Mouse (Mus musculus) hindbrain, embryonic 12.5 days (tissue): Measurements from ENCODE around the gene Slc16a5. TPM values are rescaled to one million over a fixed set of nuclear protein-coding genes. Genes with fewer than 3 reads are reported as not detected.

Experiments
- ATAC-seq: fragments of 200-750 bp; cut with Nextera tagmentation; 2 replicates; pipeline ENCODE4 v1.8.0; 2017; ENCODE audit warnings: moderate TSS enrichment; ENCODE audit not compliant: low FRiP score
- H3K27ac ChIP-seq: fragments of 300-500 bp; sonication (generic); 2 replicates; pipeline ENCODE4 v1.5.1; 2016; ENCODE audit warnings: mild to moderate bottlenecking
- H3K27me3 ChIP-seq: fragments of 300-500 bp; sonication (generic); 2 replicates; pipeline ENCODE4 v1.6.1; 2016; ENCODE audit warnings: mild to moderate bottlenecking
- H3K36me3 ChIP-seq: fragments of 300-500 bp; sonication (generic); 2 replicates; pipeline ENCODE4 v1.6.1; 2016; ENCODE audit warnings: mild to moderate bottlenecking
- H3K4me1 ChIP-seq: fragments of 300-500 bp; sonication (generic); 2 replicates; pipeline ENCODE4 v1.6.1; 2016
- H3K4me2 ChIP-seq: fragments of 300-500 bp; sonication (generic); replicated peaks from 2 replicates; pipeline ENCODE4 v1.6.1; 2016; ENCODE audit warnings: mild to moderate bottlenecking
- H3K4me3 ChIP-seq: fragments of 300-500 bp; sonication (generic); 2 replicates; pipeline ENCODE4 v1.5.1; 2016; ENCODE audit warnings: mild to moderate bottlenecking
- H3K9ac ChIP-seq: fragments of 300-500 bp; sonication (generic); 2 replicates; pipeline ENCODE4 v1.6.1; 2016; ENCODE audit warnings: mild to moderate bottlenecking, moderate library complexity
- H3K9me3 ChIP-seq: fragments of 300-500 bp; sonication (generic); replicated peaks from 2 replicates; pipeline ENCODE4 v1.6.1; 2016; ENCODE audit warnings: mild to moderate bottlenecking
- WGBS: fragments of 180-500 bp; shearing (Covaris S2); methylation state at CpG from one replicate; pipeline ENCODE4 v1.1.7; 2016; 5-methylcytosine and 5-hydroxymethylcytosine counted together
- polyA plus RNA-seq: library from polyadenylated mRNA; unstranded; fragments of >200 nt; fragmentation: Nextera tagmentation; extraction: Ambion mirVana; gene quantifications from 2 replicates; pipeline ENCODE4 v1.2.1, GENCODE M21; 2016

Slc16a5 gene
- not detected in 2 replicates for polyA plus RNA-seq

DNA sequence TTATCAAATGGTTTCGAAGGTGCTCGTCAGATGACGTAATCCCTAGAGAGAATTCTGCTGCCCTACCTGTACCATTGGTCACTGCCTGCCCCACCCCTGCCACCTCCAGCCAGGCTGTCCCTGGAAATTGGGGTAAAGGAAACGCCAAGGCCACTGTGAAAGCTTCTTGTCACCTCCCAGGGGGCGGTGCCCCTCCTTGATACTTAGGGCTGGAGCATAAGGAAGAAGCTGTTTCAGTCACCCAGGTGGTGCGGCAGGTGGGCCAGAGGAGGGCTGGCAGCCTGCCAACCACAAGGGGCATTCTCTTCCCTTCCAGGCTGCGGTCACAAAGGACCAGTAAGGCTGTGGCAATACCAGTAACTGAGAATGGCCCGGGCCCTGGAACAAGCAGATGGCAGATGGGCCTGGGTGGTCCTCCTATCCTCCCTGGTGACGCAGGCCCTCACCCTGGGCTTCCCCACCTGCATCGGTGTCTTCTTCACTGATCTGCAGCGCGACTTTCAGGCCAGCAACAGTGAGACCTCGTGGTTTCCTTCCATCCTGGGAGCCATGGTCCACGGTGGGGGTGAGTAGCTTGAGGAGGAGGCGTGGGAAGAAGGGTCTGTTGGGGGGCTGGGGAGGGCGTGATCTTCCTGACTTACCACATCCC lies at the start of gene Slc16a5:
Gene Slc16a5, plus strand, starts transcription at position 232 of the 649 bp plus-strand sequence.
- Histone ChIP-seq H3K4me2 (no peak within 1 kb of the TSS), H3K36me3 (no peaks in the 10 kb centered on the region), H3K9me3 (no peaks in the 10 kb centered on the region), H3K9ac (no peak within 1 kb of the TSS; the same call in 1 of the 2 replicates), H3K27me3 (no peaks in the 10 kb centered on the region; the same call in none of the 2 replicates), H3K4me1 (peaks cover 6% of the 10 kb centered on the region), H3K4me3 (no peak within 1 kb of the TSS), H3K27ac (no peak within 1 kb of the TSS)
- ATAC-seq, result no peak
- WGBS, result 77% methylated on average over 16 of the region's 16 CpGs

- Histone ChIP-seq H3K4me1 (peaks cover 23% of the 10 kb centered on the region), H3K9me3 (no peaks in the 10 kb centered on the region), H3K27ac (peak within 1 kb of the TSS; percentile 94), H3K4me3 (peak within 1 kb of the TSS; percentile 97), H3K36me3 (peaks cover 41% of the 10 kb centered on the region), H3K4me2 (peak within 1 kb of the TSS; percentile 98), H3K27me3 (no peaks in the 10 kb centered on the region), H3K9ac (peak within 1 kb of the TSS; percentile 98)
- peak; percentile 98 for ATAC-seq
- under 1% methylated on average over 44 of the region's 56 CpGs for WGBS
Measured at GRCm38 (mm10) chr11:115419531-115420237, 42.6 kb upstream of the Slc16a5 start, which contains the start of the genes Atp5h and Kctd2. Gene Atp5h (minus strand): TSS chr11:115419962. Gene Kctd2 (plus strand): TSS chr11:115420128.

DNA sequence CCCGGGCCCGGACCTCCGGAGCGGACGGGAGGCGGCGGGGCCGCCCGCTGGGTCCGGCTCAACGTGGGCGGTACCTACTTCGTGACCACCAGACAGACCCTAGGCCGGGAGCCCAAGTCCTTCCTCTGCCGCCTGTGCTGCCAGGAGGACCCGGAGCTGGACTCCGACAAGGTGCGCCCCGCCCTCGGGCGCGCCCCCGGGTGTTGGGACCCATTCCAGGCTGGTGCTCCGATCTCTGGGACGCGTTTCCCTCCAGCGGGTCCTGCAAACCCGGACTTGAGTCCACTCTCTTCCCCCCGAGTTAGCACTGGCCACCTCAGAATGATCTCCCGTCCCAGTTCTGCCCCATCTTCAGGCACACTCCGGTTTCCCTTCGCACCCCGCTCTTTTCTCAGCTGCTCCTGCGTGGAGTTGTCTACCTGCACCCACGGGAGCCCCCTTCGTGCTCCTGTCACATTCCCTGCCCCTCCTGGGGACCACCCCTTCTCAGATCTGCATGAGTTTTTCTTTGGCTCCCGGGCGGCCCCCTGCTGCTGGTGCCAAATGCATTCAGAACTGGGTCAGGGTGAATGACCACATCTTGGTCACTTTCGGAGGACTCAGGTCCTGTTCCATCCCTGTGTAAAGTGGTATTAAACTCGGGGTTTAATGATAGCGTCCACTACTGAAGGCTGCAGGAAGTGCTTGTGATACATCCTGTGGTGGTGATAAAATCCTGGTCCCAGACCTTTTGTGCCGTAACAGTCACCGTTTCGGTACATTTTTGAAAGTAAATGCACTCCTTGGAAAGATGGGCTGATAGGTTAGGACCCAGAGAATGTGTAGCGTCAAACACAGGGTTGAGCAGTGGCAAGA lies 41.7 kb upstream of the Slc16a5 start:
- peaks cover 42% of the 10 kb centered on the region for H3K36me3 ChIP-seq
- 3% methylated on average over 39 of the region's 45 CpGs for WGBS
- peaks cover 23% of the 10 kb centered on the region for H3K4me1 ChIP-seq
- no peaks in the 10 kb centered on the region for H3K9me3 ChIP-seq
- H3K9ac ChIP-seq, result peak overlapping the region; percentile 98
- ATAC-seq, result peak; percentile 73
- peak overlapping the region; percentile 94 for H3K27ac ChIP-seq
- H3K27me3 ChIP-seq, result no peaks in the 10 kb centered on the region
- peak overlapping the region; percentile 97 for H3K4me3 ChIP-seq
- peak overlapping the region; percentile 98 for H3K4me2 ChIP-seq

DNA sequence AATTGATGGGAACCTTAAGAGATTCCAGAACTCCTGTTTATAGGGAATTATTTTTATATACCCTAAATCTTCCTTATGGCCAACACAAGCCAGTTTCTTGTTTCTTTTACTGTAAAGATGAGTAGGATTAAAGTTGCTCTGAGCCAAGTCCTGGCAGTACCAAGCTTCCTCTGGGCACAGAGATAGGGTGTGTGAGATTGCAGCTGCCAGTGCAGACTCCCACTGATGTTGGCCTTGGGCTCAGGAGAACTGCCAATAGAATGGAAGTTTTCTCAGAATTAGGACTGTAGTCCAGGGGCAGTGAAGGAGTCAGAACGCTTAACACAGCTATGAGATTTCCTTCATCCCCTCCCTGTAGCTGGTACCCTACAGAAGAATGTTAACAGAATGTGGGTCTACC lies 40.9 kb upstream of the Slc16a5 start:
- H3K9ac ChIP-seq, result peak overlapping the region; percentile 24; the same call in 1 of the 2 replicates
- H3K27ac ChIP-seq, result no peak overlapping the region
- peaks cover 23% of the 10 kb centered on the region for H3K4me1 ChIP-seq
- peak overlapping the region; percentile 98 for H3K4me2 ChIP-seq
- no peak overlapping the region; the same call in 1 of the 2 replicates for H3K4me3 ChIP-seq
- no peaks in the 10 kb centered on the region for H3K27me3 ChIP-seq
- 64% methylated on average over 1 of the region's 1 CpGs for WGBS
- ATAC-seq, result no peak
- H3K9me3 ChIP-seq, result no peaks in the 10 kb centered on the region
- H3K36me3 ChIP-seq, result peaks cover 42% of the 10 kb centered on the region

- 91% methylated on average over 16 of the region's 16 CpGs for WGBS
- no peaks in the 10 kb centered on the region for H3K9me3 ChIP-seq
- H3K27me3 ChIP-seq, result no peaks in the 10 kb centered on the region
- H3K36me3 ChIP-seq, result peaks cover 39% of the 10 kb centered on the region
- H3K9ac ChIP-seq, result 0 out of 2 replicates have a peak overlapping the region, but pooled peaks have one; percentile 24
- H3K4me2 ChIP-seq, result peak overlapping the region; percentile 98; the same call in 1 of the 2 replicates
- H3K4me1 ChIP-seq, result peaks cover 23% of the 10 kb centered on the region
- ATAC-seq, result no peak
- H3K27ac ChIP-seq, result no peak overlapping the region
- H3K4me3 ChIP-seq, result no peak overlapping the region
Measured at GRCm38 (mm10) chr11:115421972-115422371, 40.3 kb upstream of the Slc16a5 start.

DNA sequence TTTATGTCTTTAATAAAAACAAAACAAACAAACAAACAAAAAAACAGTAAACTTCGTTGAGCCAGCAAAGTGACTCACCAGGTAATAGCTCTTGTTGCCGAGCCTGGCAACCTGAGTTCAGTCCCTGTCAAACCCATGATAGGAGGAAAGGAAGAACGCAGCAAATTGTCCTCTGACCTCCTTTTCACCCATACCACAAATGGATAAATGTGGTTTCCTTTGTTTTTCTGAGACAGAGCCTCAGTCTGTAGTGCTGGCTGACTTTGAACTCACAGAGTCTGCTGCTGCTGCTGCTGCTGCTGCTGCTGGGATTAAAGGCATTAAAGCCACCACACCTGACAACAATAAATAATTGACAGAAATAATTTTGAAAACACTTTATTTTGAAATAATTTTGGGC lies 39.2 kb upstream of the Slc16a5 start:
- H3K4me3 ChIP-seq, result no peak overlapping the region
- no peak overlapping the region for H3K27ac ChIP-seq
- H3K9me3 ChIP-seq, result no peaks in the 10 kb centered on the region
- H3K4me1 ChIP-seq, result peaks cover 30% of the 10 kb centered on the region
- no peak for ATAC-seq
- peaks cover 35% of the 10 kb centered on the region for H3K36me3 ChIP-seq
- H3K27me3 ChIP-seq, result no peaks in the 10 kb centered on the region
- no peak overlapping the region for H3K4me2 ChIP-seq
- no peak overlapping the region for H3K9ac ChIP-seq
- WGBS, result 90% methylated on average over 3 of the region's 3 CpGs

- H3K27ac ChIP-seq, result no peak overlapping the region
- no peak overlapping the region for H3K4me2 ChIP-seq
- H3K36me3 ChIP-seq, result peaks cover 46% of the 10 kb centered on the region
- H3K9me3 ChIP-seq, result no peaks in the 10 kb centered on the region
- WGBS, result 85% methylated on average over 7 of the region's 7 CpGs
- peaks cover 20% of the 10 kb centered on the region for H3K4me1 ChIP-seq
- H3K9ac ChIP-seq, result no peak overlapping the region
- ATAC-seq, result no peak
- no peak overlapping the region for H3K4me3 ChIP-seq
- H3K27me3 ChIP-seq, result no peaks in the 10 kb centered on the region
Measured at GRCm38 (mm10) chr11:115424666-115425065, 37.6 kb upstream of the Slc16a5 start.

DNA sequence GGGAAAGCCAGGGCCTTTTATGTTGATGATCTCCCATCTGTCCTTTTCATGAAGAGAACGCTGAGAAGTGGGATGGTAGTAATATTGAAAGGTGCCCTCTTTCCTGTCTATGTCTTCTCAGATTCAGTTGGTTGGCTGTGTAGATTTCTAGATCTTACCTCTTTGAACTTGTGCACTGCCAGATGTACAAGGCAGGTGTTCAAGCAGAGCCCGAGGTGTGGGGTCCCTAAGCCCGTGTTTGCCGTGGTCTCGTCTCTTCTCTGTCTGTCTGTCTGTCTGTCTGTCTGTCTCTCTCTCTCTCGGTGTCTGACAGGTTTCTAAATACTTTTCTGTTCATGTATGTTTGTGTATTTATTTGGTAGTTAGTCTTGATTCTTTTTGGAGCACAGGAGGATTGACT lies 36.6 kb upstream of the Slc16a5 start:
- no peak for ATAC-seq
- peaks cover 56% of the 10 kb centered on the region for H3K36me3 ChIP-seq
- WGBS, result 88% methylated on average over 6 of the region's 6 CpGs

GRCm38 (mm10) chr11:115427482-115428331 lies 34.6 kb upstream of the Slc16a5 start:
- Histone ChIP-seq H3K9ac (0 out of 2 replicates have a peak overlapping the region, but pooled peaks have one; percentile 39), H3K27me3 (no peaks in the 10 kb centered on the region), H3K9me3 (no peaks in the 10 kb centered on the region), H3K36me3 (peaks cover 76% of the 10 kb centered on the region), H3K4me1 (peaks cover 7% of the 10 kb centered on the region; the same call in 1 of the 2 replicates), H3K4me3 (no peak overlapping the region), H3K27ac (peak overlapping the region; percentile 37; the same call in 1 of the 2 replicates), H3K4me2 (peak overlapping the region; percentile 29)
- peak; percentile 52; the same call in 1 of the 2 replicates for ATAC-seq
- 31% methylated on average over 20 of the region's 20 CpGs for WGBS

More for the DNA sequence above, 36.6 kb upstream of the Slc16a5 start:
- no peaks in the 10 kb centered on the region for H3K9me3 ChIP-seq
- H3K4me3 ChIP-seq, result no peak overlapping the region
- H3K4me2 ChIP-seq, result no peak overlapping the region
- H3K27me3 ChIP-seq, result no peaks in the 10 kb centered on the region
- no peak overlapping the region for H3K9ac ChIP-seq
- H3K4me1 ChIP-seq, result peaks cover 18% of the 10 kb centered on the region
- H3K27ac ChIP-seq, result no peak overlapping the region

GRCm38 (mm10) chr11:115429307-115429706 lies 33.0 kb upstream of the Slc16a5 start:
- 86% methylated on average over 7 of the region's 7 CpGs for WGBS
- H3K27ac ChIP-seq, result no peak overlapping the region
- no peak for ATAC-seq
- H3K4me3 ChIP-seq, result no peak overlapping the region
- peaks cover 7% of the 10 kb centered on the region; the same call in 1 of the 2 replicates for H3K4me1 ChIP-seq
- no peak overlapping the region for H3K4me2 ChIP-seq
- no peaks in the 10 kb centered on the region for H3K9me3 ChIP-seq
- H3K9ac ChIP-seq, result no peak overlapping the region
- peaks cover 79% of the 10 kb centered on the region for H3K36me3 ChIP-seq
- H3K27me3 ChIP-seq, result no peaks in the 10 kb centered on the region

DNA sequence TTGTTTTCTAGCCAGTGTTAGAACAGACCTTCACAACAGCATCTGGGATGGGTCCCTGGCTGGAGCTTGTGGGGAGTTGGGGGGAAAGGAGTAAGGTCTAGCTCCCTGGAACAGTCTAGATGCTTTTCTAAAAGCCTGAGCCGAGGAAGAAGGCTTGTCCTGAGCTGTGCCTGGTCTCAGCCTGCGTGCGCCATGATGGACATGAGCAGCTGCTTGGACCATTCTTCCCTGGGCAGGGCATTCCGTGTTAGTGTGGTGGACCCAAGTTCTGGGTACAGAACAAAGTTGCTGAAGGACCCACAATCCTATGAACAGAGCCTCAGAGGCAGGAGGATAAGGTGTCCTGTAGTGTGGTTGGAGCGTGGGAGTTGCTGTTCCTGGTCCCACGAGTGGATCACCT lies 31.7 kb upstream of the Slc16a5 start:
- H3K36me3 ChIP-seq, result peaks cover 66% of the 10 kb centered on the region
- 90% methylated on average over 6 of the region's 6 CpGs for whole genome bisulfite sequencing
- ATAC-seq, result no peak
- peaks cover 11% of the 10 kb centered on the region for H3K4me1 ChIP-seq
- H3K9ac ChIP-seq, result no peak overlapping the region
- H3K27me3 ChIP-seq, result 0 out of 2 replicates have a peak, but pooled peaks cover 7% of the 10 kb centered on the region
- H3K4me3 ChIP-seq, result no peak overlapping the region
- H3K27ac ChIP-seq, result no peak overlapping the region
- H3K4me2 ChIP-seq, result no peak overlapping the region
- H3K9me3 ChIP-seq, result no peaks in the 10 kb centered on the region
